Mouse (Mus musculus) urinary bladder, adult 18-20 months (tissue): ENCODE results near the gene Xrcc4.
"Not testable (repeated sequence)": the region's sequence is repeated elsewhere in the genome, so short reads cannot be mapped to it uniquely, and the experiment has no call there.

ENCODE experiments used
- DNase-seq, 2 experiments: peaks; one replicate each; pipeline ENCODE4 v3.0.0; 2022; ENCODE audit warnings: low spot score in 2 of 2, mixed read lengths in 2 of 2

Xrcc4 gene

DNA sequence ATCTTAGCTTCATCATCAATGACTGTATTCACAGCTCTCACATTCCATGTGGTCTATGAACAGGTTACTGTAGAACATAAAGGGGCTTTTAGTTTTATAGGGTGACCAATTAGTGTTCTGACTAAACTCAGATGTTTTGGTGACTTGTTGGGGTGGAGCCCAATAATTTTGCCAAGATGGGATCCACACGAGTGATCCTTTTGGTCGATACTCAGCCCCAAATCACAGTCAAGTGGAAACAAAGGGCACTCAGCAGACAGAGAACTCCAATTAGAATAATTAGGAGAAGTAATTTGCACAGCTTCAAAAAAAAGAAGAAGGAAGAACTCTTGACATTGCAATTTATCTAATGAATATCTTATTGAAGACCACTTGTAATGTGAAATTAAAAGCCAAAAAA is 274.9 kb downstream of the Xrcc4 start:
- no peak for DNase-seq

- DNase-seq = no peak
These were observed 277.2 kb downstream of the Xrcc4 start for GRCm38 (mm10) chr13:89812169-89812568.

DNA sequence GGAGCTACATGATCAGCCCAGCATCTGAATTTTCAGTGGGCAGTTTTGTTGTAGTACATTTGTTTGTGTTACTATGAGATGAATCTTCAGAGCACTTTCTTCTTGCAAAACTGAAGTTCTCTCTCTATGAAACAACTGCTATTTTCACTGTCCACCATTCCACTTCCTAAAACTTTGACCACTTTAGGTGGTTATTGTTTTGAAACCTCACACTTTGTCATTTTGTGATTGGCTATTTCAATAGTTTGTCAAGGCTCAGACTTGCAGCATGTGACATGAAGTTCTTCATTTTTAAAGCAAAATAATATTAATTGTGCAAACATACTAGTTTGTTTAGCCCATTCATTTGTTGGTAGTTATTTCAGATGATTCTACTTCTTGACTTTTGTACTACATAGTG is 280.4 kb downstream of the Xrcc4 start:
- DNase-seq = no peak

GRCm38 (mm10) chr13:89801901-89802300 is 287.5 kb downstream of the Xrcc4 start:
- DNase-seq = no peak

- no peak for DNase-seq
These were observed 291.7 kb downstream of the Xrcc4 start for GRCm38 (mm10) chr13:89797721-89798120.

DNA sequence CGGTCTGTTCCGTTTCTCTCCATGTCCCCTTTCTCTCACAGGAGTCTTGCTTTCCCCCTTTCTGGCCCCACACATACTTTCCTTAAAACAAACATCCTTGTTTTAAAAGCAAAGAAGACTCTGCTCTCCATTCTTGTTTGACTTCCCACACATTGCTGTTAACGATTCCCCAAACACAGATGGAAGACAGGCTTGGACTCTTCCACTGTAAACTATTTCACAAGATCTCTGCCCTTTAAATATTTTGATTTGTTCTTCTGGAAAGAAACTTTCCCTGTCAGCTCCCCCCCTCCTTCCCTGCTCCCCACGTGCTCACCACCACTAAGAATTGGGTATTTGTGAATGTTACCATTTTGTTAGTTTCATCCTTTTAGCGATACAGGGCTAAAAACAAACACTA is 297.9 kb downstream of the Xrcc4 start:
- DNase-seq = no peak

DNA sequence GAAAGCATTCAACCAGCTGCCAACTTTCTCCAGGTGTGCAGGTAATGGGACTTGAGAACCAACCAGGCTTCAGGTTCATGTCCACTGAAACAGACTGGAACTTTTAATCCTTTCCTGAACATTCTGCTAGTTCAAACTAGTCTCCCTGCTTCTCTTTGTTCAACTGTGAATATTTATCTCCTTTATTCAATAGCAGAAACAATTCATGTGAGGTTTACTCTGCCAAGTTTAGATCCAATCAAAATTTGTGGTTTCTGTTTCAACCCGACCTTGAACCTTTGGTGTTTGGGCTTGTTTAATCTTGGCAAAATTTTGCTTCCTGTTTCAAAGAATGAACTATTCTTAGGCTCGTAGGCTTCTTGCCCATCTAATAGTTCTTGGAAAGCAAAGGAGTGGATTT is 306.5 kb downstream of the Xrcc4 start:
- peak in 1 of 2 experiments; percentile 1 for DNase-seq

GRCm38 (mm10) chr13:89780276-89780675 is 309.1 kb downstream of the Xrcc4 start:
- no peak for DNase-seq

GRCm38 (mm10) chr13:89779208-89779911 is 310.0 kb downstream of the Xrcc4 start:
- peak; percentile 18 to 28 for DNase-seq

GRCm38 (mm10) chr13:89777764-89778163 is 311.6 kb downstream of the Xrcc4 start:
- DNase-seq = no peak

DNA sequence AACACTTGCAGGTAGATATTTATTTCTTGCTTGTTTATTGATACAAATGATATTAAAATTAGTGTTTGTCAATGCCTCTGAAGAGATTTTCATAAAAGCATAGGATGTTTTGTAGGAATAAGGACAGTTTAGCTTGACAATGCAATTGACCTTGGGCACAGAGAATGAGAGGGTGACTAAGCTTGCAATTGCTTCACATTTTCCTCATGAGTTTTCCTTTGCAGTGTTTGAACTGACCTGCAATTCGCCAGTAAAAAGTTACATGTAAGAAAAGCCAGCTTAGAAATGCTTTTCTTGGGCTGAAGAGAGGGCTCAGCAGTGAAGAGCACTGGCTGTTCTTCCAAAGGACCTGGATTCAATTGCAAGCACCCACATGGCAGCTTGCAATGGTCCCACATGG is 312.3 kb downstream of the Xrcc4 start:
- DNase-seq = no peak

DNA sequence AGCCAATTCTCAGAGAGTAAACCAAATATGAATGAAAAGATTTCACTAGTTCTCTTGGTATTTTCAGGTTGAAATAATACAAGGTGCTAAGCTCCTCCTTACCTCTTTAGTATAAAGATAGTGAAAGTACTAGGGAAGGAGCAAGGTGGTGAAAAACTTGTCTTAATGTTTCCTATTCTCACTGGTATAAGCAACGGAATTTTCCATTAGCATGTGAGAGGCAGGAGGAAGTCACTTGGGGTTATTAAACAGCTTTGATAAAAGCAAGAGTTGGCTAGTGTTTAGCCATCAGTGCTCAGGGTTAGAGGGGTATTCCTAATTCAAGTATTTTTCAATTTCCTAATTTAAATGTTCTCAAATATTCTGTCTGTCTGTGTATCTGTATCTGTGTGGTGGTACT is 322.9 kb downstream of the Xrcc4 start:
- DNase-seq = no peak

DNA sequence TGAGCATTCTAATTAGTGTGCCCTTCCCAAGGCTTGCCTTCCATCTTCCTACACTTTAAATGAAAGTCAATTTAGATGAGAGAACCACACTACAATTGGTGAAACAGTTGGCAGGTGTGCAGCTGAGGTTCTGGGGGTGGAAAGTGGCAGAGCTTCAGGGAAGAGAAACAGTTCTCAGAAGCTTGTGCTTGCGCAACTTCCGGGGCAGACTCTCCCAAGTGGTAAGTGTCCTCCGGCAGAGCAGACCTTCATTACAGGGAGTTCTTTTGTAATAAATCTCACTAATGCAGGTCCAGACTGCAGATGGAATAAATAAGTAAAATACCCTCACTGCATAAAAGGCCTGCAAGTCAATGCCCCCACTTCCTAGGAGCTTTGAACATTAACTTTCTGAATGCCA is 323.4 kb downstream of the Xrcc4 start:
- DNase-seq = no peak

- DNase-seq = no peak
These were observed 327.1 kb downstream of the Xrcc4 start for GRCm38 (mm10) chr13:89762339-89762738.

- no peak for DNase-seq
These were observed 333.1 kb downstream of the Xrcc4 start for GRCm38 (mm10) chr13:89756347-89756746.

GRCm38 (mm10) chr13:89750562-89750961 is 338.8 kb downstream of the Xrcc4 start:
- not testable (repeated sequence) for DNase-seq

- no peak for DNase-seq
These were observed 346.2 kb downstream of the Xrcc4 start for GRCm38 (mm10) chr13:89743201-89743600.

DNA sequence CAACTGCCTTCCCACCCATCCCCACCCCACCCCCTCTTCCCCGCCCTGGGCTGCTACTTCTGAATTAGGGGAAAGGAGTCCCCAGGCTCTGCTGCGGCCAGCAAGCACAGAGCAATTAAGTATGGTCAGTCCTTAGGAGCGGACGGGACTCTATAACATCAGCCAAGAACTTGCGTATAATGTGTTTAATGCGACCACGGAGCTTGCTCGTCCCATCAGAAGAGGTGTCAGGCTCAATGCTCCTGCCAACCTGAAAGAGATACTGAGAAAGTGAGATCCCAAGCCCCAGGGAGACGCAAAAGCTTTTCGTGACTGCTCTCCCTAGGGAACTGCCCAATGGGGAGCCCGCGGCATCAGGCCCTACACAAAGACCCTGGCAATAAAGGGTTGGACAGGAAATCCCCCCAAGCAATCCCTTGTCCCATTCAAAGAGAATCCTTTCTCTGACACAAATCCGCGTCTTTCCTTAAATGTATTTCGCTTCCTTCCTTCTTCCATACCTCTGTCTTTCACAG is 346.7 kb downstream of the Xrcc4 start:
- peak in 1 of 2 experiments; percentile 4 for DNase-seq

DNA sequence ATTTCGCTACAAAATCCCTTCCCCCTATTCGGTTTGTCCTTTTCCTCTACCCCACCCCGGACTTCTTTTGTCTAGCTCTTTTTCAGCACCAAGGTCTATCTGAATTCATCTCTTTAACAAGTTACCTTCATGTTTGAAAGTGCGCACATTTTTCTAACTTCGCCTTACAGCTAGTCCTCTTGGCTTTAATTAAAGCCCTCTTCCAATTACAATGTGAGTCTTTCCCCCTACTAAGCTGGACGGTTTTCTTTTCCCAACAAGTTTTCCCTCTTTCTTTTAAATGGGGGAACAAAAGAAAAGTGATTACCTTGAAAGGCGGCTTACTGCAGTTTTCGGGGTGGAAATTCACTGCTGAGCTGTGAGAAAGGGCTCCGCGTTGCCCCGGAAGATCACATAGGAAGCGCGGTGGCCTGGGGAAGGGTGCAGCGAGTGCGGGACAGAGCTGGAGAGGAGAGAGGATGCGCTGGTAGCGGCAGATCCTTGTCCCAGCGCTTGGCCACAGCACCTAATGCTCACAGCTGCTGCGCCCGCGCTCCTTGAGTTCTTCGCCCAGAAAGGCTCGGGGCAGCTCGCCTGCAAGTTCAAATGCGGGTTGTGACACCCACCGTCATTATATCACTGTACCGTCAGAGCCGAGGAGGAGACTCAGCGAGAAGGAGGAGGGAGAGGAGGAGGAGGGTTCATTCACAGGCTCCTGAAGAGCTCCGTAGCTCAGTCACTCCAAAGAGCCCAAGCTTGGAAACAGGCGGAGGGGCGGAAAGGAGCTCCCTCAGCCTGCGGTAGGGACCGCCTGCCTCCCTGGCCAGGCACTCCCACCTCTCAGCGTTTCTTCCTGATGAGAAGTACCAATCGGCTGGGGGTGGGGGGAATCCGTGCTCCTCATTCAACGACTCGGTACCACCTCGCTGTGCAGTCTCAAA is 347.4 kb downstream of the Xrcc4 start, which contains the start of gene Vcan:
TSS of gene Vcan (minus strand) at position 744 of the 920 bp plus-strand sequence.
- DNase-seq = peak; percentile 16 to 38

DNA sequence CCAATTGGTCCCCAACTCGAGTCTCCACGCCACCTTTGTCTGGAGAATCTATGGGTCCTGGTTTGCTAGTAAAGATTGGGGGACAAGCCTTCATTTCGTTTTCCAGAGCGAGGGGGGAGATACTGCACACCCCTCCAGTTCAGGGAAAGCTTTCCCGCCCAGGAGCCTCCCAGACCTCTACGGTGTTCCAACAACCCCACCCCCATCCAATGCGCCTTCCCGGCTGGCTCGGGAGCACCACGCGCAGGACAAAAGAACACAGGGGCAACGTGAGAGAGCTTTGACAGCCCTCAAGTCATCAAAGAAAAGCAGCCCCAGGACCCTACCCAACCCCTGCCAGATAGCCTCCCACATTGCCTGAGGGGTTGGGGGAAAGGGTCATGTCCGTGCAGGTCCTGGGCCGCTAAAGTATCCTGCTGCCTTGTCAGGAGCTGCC is 348.3 kb downstream of the Xrcc4 start:
- peak in 1 of 2 experiments; percentile 23 for DNase-seq

DNA sequence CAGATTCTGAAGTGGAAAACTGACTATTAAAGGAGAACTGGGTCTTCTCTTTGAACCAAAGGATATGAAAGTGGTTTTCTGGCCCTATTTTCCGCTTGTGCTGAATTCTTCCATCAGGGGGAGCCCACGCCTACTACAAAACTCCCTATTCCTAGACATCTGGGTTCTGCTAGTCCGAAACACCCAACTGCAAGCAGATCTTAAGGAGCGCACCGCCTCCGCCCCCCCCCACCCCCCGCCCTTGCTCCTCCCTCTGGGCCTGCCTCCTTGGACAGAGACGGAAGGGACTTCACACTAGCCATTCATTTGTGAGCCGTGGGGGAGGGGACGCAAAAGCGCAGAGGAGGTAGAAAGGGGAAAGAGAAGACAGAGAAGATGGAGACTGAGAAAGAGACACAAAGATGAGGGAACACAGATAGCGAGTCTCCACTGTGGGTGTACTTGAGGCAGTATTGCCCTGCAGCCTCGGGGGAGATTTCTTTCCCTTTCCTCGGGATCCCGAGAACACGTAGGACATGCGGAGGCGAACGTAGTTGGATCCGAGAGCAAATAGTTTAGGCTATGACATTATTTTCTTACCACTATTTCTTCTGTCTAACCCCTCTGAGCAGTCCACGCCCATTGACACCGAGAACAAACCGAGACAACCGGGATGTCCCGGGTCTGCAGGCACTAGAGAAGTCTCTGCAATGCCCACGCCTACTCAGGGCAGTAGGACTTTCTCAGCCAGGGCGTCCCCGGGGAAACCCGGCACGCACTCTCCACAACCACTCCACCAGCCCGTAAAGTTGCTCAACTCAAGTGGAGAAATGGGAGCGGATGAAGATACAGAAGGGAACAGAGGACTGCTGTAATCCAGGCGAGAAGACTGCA is 348.9 kb downstream of the Xrcc4 start:
- DNase-seq = peak; percentile 50 to 66
